Mouse (Mus musculus) subcutaneous adipose tissue, adult 2 months (tissue): ENCODE results near the gene Itgae. TPM values are rescaled to one million over a fixed set of nuclear protein-coding genes. Genes with fewer than 3 reads are reported as not detected.

Experiments
- polyA plus RNA-seq: library from polyadenylated mRNA; depleted of rRNA; stranded (reverse); fragments of >200 nt; gene quantifications from 2 replicates; pipeline ENCODE4 v1.2.3, GENCODE M21; 2012; ENCODE audit warnings: low replicate concordance; rRNA removed

The Itgae gene
- 2.6 and 2.8 TPM in 2 replicates for polyA plus RNA-seq

DNA sequence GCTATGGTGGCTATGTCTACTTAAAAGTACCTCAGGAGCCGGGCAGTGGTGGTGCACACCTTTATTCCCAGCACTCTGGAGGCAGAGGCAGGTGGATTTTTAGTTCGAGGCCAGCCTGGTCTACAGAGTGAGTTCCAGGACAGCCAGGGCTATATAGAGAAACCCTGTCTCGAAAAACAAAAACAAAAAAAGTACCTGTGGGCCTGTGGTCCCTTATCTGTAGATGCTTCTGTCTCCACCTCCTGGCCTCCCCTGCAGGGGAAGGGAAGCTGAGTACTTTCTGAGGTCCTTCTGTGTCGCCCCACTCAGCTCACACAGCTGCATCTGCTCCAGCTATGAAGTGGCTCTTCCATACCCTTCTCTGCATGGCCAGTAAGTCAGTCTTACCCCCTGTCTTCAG, at the start of gene Itgae:
Itgae (plus strand) TSS at position 301 of the 400 bp plus-strand sequence.

DNA sequence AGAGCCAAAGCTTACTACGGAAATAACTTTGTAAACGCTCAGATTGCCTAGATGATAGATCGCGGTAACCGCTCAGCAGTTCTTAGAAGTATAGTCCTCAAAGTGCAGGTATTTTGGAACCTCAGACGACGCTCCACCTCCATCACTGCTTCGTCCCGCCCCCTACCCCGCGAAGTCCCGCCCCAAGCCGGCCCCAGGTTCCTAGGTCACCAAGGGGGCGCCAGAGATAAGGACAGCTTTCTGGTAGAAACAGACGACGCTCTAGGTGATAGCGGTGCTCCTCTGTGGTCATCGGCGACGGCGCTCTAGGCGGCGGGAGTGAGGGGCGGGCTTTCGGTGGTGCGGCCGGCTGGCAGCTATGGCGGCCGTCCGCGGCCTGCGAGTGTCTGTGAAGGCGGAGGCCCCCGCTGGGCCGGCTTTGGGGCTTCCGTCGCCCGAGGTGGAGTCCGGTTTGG, 42.8 kb upstream of the Itgae start, which contains the start of gene Ncbp3:
Ncbp3 (plus strand) TSS at position 242 of the 455 bp plus-strand sequence.

DNA sequence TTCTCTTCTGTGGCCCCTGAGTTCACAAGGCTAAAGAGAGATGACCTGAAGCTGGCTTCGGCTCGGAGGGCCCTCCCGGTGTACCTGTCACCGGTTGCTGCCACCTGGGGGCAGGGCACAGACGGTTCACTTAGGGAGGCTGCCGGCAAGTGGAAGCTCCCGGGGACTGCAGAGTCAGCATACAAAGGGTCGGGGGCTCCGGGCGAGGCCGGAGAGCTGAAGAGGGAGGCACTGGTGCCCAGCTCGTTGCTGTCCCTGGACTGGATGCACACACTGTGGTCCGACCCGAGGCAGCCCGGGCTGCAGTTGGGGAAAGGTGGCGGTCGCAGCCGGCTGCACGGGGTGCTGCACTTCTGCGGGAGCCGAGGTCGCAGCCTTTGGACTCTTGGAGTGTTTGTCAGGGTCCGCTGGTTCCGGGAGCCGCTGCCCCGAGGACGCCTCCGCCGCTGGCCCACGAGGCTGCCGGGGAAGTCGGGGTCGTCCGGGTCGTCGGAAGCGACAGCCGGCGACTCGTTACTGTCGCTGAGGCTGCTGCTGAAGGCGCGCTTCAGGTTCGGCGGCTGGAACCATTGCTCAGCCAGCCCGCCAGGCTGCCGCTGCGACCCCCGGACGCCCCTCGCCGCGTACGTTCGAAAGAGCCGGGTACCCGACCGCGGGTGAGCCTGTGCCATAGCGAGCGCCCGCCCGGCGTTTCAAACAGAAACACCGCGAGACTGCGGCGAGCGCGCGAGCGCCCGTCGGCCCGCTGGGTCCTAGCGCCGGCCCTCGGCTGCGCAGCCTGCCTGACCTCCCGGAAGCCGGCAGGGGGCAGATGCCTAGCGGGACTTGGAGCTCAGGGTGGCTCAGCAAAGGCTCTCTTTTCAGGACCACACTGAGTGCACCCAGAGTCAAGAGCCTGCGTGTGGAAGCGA, 47.5 kb downstream of the Itgae start, which contains the start of gene Haspin:
Haspin (minus strand) TSS at position 704 of the 911 bp plus-strand sequence.

DNA sequence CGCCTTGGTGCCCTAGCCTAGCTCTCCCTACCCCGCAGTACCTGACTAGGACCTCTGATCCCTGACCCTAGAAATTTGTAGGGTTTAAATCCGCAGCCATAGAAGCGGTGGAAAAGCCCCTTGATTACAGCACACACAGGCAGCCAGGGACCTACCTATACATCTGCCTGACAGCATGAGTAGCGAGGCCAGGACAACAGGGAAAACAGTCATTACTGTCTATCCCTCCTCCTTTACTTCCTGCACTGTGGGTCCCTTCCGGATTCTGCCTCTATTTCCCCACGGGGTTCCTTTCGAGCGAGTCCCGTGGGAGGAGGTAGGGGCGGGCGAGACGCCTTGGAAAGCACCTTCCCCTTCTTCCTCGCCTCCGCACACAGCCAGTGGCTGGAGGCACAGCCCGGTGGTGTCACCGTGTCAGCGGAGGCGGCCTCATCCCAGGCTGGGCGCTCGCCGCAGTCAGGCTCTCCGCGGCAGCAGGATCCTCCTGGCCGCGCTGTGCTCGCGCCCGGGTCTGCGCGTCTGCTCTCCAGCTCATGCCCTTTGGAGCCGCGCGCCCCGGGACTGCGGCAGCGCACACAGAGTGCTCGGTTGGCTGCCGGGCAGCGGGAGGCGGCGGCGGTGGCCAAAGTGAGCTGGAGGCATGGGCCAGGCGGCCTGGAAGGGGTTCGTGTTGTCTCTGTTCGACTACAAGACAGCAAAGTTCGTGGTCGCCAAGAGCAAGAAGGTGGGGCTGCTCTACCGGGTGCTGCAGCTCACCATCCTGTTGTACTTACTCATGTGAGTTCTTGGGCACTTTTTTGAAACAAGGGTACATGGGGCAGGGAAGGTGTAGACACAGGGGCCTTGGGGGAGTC, 69.8 kb downstream of the Itgae start, which contains the start of gene P2rx5:
P2rx5 (plus strand) TSS at position 465 of the 854 bp plus-strand sequence.

DNA sequence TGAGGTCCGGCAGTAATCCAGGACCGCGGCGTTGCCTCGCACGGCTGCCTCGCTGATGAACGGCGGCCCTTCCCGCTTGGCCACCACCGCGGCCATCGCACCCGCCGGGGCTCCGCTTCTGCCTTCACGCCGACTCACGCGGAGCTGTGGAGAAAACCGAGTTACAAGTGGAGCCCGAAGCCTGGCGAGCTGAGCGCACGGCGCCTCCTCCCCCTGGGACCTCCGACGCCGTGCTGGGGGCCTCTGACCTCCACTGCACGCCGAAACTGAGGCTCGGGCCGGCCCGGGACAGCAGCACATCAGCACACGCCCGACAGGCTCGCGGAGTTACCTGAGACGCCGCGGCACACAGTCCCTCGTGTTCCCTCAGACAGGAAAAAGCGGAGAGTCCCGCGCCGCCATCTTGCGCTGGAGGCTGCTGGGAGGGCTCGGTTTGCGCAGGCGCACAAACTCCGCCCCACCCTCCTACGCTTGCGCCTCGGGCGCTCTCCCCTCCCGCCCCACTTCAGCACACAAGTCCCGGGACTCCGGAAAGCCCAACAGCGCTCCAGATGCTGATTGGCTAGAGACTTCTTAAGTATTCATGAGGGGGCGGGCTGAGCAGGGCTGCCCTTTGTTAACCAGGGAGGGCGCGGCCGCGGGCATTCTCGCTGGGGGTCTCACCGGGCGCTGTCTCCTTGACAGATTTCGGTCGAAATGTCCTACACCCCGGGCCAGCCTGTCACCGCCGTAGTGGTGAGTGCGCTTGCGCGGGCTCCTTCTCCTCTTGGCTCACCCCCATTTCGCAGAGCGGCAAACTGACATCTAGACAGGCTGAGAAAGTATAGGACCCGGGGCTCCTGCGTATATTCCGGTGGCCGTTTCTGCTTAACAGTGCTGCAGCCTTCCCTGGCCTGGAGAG, 86.5 kb downstream of the Itgae start, which contains the start of the genes Emc6 and Tax1bp3:
Emc6 (minus strand) TSS at position 430 of the 901 bp plus-strand sequence.
Tax1bp3 (plus strand) TSS at position 476 of the 901 bp plus-strand sequence.

Other genes with a start within 250 kb of the Itgae start
- 54.4 and 78.2 TPM in 2 replicates for gene Atp2a3, start 129.4 kb upstream of the Itgae start, polyA plus RNA-seq
- gene P2rx1, start 91.5 kb upstream of the Itgae start, polyA plus RNA-seq = 5.5 and 6.8 TPM in 2 replicates
- gene Camkk1, start 71.6 kb upstream of the Itgae start, polyA plus RNA-seq = 3.4 and 9.3 TPM in 2 replicates
- gene Ncbp3, start 42.8 kb upstream of the Itgae start, polyA plus RNA-seq = 2.3 and 4.2 TPM in 2 replicates
- gene Haspin, start 47.7 kb downstream of the Itgae start, polyA plus RNA-seq = 0.26 and 1.9 TPM in 2 replicates
- 5.5 and 9.3 TPM in 2 replicates for gene P2rx5, start 69.8 kb downstream of the Itgae start, polyA plus RNA-seq
- 74.8 and 94.3 TPM in 2 replicates for gene Emc6, start 86.5 kb downstream of the Itgae start, polyA plus RNA-seq
- 127 and 170 TPM in 2 replicates for gene Tax1bp3, start 86.5 kb downstream of the Itgae start, polyA plus RNA-seq
- gene Ctns, start 108.5 kb downstream of the Itgae start, polyA plus RNA-seq = 22.1 and 23.4 TPM in 2 replicates
- gene Shpk, start 108.9 kb downstream of the Itgae start, polyA plus RNA-seq = 9.3 and 15.2 TPM in 2 replicates
- 2.9 and 6.3 TPM in 2 replicates for gene Trpv1, start 143.7 kb downstream of the Itgae start, polyA plus RNA-seq
- 0.21 and 0.26 TPM in 2 replicates for gene Trpv3, start 176.8 kb downstream of the Itgae start, polyA plus RNA-seq
- 11.1 and 23.5 TPM in 2 replicates for gene Aspa, start 239.0 kb downstream of the Itgae start, polyA plus RNA-seq
- 0.06 TPM in 1 of 2 replicates, not detected in the other for gene Gm49340, start 239.2 kb downstream of the Itgae start, polyA plus RNA-seq
- gene Spata22, start 239.2 kb downstream of the Itgae start, polyA plus RNA-seq = 0.33 and 0.34 TPM in 2 replicates